16 mouse cellular contexts compared by ENCODE assay signal in genomic region chr10:95178785-95179184, GRCm38 (mm10).
DNase-seq lines count a peak whose midpoint lies in the region; ATAC-seq lines count a peak whose summit lies in the region.
"Had no signal": no experiment of that assay in that cellular context is flagged by ENCODE, and none has a peak within 500 bp of the region (broad histone marks: within the 10 kb centered on the region; RNA-seq: fewer than 3 reads in every experiment).

No protein-coding gene starts in this region.

- DNase-seq in spleen, postnatal 36 days (ENCODE audit: low spot score in 2 of 2) = peak; percentile 22 to 28
- DNase-seq in spleen, adult 18-20 months = no peak
- no peak for DNase-seq in testis, postnatal 14 days (ENCODE audit: low spot score)
- no peak for DNase-seq in layer of hippocampus, postnatal 14 days (ENCODE audit: low spot score in 2 of 2)
- no peak for DNase-seq in kidney, adult 18-20 months
- DNase-seq: cerebellum, adult 9-11 months; gastrocnemius, adult 2 months; heart, postnatal 14 days; layer of hippocampus, postnatal 36 days; lung, adult 18-20 months; lung, postnatal 14 days; thymus, postnatal 25 days had no signal

- peak; percentile 66 for ATAC-seq in common myeloid progenitor, adult 5-6 weeks (replicated peaks; ENCODE audit: low read depth, poor library complexity, severe bottlenecking)
- ATAC-seq in megakaryocyte progenitor cell, adult 5-6 weeks (replicated peaks; ENCODE audit: poor library complexity) = peak; percentile 75
- ATAC-seq: forebrain, embryonic 16.5 days; intestine, embryonic 16.5 days had no signal

Comparison
In these comparisons a context has a peak if more than half of its experiments do, and no peak if none do; other contexts are left out.
1. DNase-seq: peak in spleen, postnatal 36 days (2 of 2); none in spleen, adult 18-20 months (0 of 2), testis, postnatal 14 days (single experiment), layer of hippocampus, postnatal 14 days (0 of 2) and kidney, adult 18-20 months (single experiment).